Mouse (Mus musculus): ENCODE measurements around the gene Slc25a17. TPM values are rescaled to one million over a fixed set of nuclear protein-coding genes. Genes with fewer than 3 reads are reported as not detected.

Slc25a17 gene
- polyA plus RNA-seq, 1 experiment from 2014 or later, result 56.4 TPM

DNA sequence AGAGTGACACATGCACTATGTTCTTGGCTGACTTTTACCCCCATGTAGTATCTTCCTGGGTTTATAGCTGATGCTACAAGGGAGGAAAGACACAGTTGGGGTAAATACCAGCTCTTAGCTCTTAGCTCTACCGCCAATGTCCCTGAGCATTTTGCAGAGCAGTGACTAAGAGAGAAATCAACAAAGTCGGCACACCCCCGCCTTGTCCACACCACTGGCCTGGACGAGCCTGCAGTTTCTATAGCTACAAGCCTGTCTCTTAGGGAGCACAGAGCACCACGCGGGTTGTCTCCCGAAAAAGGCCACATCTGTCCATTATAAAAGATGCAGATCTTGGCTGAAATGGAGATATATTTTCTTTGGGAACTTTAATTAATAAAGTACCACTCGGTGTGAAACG lies 69.9 kb downstream of the Slc25a17 start:
- Histone ChIP-seq H3K36me3 (ENCODE audit: control insufficient read depth, insufficient read depth, low read length) (no peaks in the 10 kb centered on the region), H3K4me1 (ENCODE audit: control insufficient read depth in 2 of 2, insufficient read depth in 2 of 2, low read length in 2 of 2) (peaks cover 2 to 12% of the 10 kb centered on the region in 2 experiments), H3K27me3 (ENCODE audit: control insufficient read depth, insufficient read depth, low read length) (no peaks in the 10 kb centered on the region), H3K9ac (ENCODE audit: low read length) (no peak overlapping the region), H3K4me3 (ENCODE audit: control insufficient read depth in 1 of 2, insufficient read depth in 1 of 2, low read depth in 1 of 2, low read length in 2 of 2) (no peak overlapping the region), H3K9me3 (ENCODE audit: control insufficient read depth, low read length) (no peaks in the 10 kb centered on the region), H3K27ac (replicated peaks in 1 of 2; ENCODE audit: control insufficient read depth in 1 of 2, insufficient read depth in 1 of 2, low read depth in 2 of 2, low read length in 2 of 2) (no peak overlapping the region), H3K4me2 (ENCODE audit: low read length) (no peak overlapping the region)
- ATAC-seq (ENCODE audit: insufficient number of reproducible peaks, insufficient read depth, low FRiP score, low read depth), result no peak
- 76% methylated on average over 9 of the region's 9 CpGs for WGBS

DNA sequence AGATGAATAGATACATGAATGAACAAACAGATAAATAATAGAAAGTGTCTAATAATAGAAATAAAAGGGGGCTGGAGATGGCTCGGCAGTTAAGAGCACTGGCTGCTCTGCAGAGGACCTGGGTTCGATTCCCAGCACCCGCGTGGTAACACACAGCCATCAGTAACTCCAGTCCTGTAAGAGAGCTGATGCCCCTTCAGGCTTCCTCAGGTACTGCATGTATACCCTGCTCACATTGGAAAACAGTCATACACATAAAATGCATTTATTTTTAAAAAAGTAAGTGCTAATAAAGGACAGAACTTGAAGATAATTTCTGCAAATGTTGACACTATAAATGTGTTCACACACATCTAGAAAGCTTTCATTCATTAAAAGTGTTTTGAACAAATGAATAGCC lies 70.4 kb downstream of the Slc25a17 start:
- Histone ChIP-seq H3K4me3 (ENCODE audit: control insufficient read depth in 1 of 2, insufficient read depth in 1 of 2, low read depth in 1 of 2, low read length in 2 of 2) (no peak overlapping the region), H3K4me2 (ENCODE audit: low read length) (no peak overlapping the region)
- WGBS, result 87% methylated on average over 4 of the region's 4 CpGs

DNA sequence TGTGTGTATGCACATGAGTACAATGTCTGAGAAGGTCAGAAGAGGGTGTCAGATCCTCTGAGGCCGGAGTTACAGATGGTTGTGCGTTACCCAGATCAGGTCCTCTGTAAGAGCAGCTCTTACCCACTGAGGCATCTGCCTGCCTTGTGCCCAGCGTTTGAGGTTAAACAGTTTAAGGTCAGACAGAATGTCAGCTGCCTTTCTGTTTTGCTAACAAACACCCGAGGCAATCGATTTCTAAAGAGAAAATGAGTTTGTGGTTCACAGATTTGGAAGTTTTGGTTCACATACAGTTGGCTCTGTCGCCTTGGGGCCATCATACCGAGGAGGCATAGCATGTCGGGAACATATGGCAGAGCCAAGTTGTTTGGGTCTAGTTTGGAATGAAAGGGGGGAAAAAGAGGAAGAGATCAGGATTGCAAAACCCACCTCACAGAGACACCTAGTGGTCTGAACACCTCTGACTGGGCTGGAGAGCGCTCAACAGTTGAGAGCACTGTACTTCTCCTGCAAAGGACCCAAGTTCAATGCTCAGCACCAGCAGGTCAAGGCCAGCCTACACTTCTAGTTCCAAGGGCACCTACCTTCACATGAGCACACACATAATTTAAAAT lies 76.4 kb downstream of the Slc25a17 start:
- Histone ChIP-seq H3K4me1 (ENCODE audit: control insufficient read depth in 2 of 2, insufficient read depth in 2 of 2, low read length in 2 of 2) (no peaks in the 10 kb centered on the region), H3K9me3 (ENCODE audit: control insufficient read depth, low read length) (no peaks in the 10 kb centered on the region), H3K9ac (ENCODE audit: low read length) (no peak overlapping the region), H3K4me2 (ENCODE audit: low read length) (no peak overlapping the region), H3K36me3 (ENCODE audit: control insufficient read depth, insufficient read depth, low read length) (no peaks in the 10 kb centered on the region), H3K27ac (replicated peaks in 1 of 2; ENCODE audit: control insufficient read depth in 1 of 2, insufficient read depth in 1 of 2, low read depth in 2 of 2, low read length in 2 of 2) (no peak overlapping the region), H3K27me3 (ENCODE audit: control insufficient read depth, insufficient read depth, low read length) (no peaks in the 10 kb centered on the region), H3K4me3 (ENCODE audit: control insufficient read depth in 1 of 2, insufficient read depth in 1 of 2, low read depth in 1 of 2, low read length in 2 of 2) (no peak overlapping the region)
- ATAC-seq (ENCODE audit: insufficient number of reproducible peaks, insufficient read depth, low FRiP score, low read depth), result no peak
- 79% methylated on average over 9 of the region's 9 CpGs for WGBS

More for the DNA sequence above, 70.4 kb downstream of the Slc25a17 start:
- Histone ChIP-seq H3K9me3 (ENCODE audit: control insufficient read depth, low read length) (no peaks in the 10 kb centered on the region), H3K27me3 (ENCODE audit: control insufficient read depth, insufficient read depth, low read length) (no peaks in the 10 kb centered on the region), H3K36me3 (ENCODE audit: control insufficient read depth, insufficient read depth, low read length) (no peaks in the 10 kb centered on the region), H3K27ac (replicated peaks in 1 of 2; ENCODE audit: control insufficient read depth in 1 of 2, insufficient read depth in 1 of 2, low read depth in 2 of 2, low read length in 2 of 2) (no peak overlapping the region), H3K9ac (ENCODE audit: low read length) (no peak overlapping the region), H3K4me1 (ENCODE audit: control insufficient read depth in 2 of 2, insufficient read depth in 2 of 2, low read length in 2 of 2) (peaks cover 2 to 12% of the 10 kb centered on the region in 2 experiments)
- ATAC-seq (ENCODE audit: insufficient number of reproducible peaks, insufficient read depth, low FRiP score, low read depth), result no peak

DNA sequence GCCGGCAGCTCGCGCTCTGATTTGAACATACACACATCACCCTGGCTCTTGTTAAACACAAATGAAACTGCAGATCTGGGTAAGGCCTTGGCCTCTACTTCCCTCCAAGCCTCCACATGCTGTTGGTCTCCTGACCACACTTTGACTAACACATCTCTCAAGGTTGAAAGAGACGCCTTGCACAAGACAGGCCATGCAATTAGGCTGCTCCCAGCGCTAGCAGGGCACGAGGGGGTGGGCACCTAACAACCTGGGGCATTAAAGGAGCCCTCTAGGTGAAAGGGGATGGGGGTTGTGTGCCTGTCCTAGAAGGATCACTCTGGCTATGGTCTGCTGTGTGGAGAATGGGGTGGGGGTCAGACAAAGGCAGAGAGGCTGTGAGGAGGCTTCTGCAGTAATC lies 81.9 kb downstream of the Slc25a17 start:
- Histone ChIP-seq H3K27me3 (ENCODE audit: control insufficient read depth, insufficient read depth, low read length) (no peaks in the 10 kb centered on the region), H3K36me3 (ENCODE audit: control insufficient read depth, insufficient read depth, low read length) (no peaks in the 10 kb centered on the region), H3K4me1 (ENCODE audit: control insufficient read depth in 2 of 2, insufficient read depth in 2 of 2, low read length in 2 of 2) (no peaks in the 10 kb centered on the region), H3K4me2 (ENCODE audit: low read length) (no peak overlapping the region), H3K27ac (replicated peaks in 1 of 2; ENCODE audit: control insufficient read depth in 1 of 2, insufficient read depth in 1 of 2, low read depth in 2 of 2, low read length in 2 of 2) (no peak overlapping the region), H3K9me3 (ENCODE audit: control insufficient read depth, low read length) (no peaks in the 10 kb centered on the region), H3K9ac (ENCODE audit: low read length) (no peak overlapping the region), H3K4me3 (ENCODE audit: control insufficient read depth in 1 of 2, insufficient read depth in 1 of 2, low read depth in 1 of 2, low read length in 2 of 2) (no peak overlapping the region)
- 83% methylated on average over 6 of the region's 6 CpGs for WGBS
- ATAC-seq (ENCODE audit: insufficient number of reproducible peaks, insufficient read depth, low FRiP score, low read depth), result no peak

DNA sequence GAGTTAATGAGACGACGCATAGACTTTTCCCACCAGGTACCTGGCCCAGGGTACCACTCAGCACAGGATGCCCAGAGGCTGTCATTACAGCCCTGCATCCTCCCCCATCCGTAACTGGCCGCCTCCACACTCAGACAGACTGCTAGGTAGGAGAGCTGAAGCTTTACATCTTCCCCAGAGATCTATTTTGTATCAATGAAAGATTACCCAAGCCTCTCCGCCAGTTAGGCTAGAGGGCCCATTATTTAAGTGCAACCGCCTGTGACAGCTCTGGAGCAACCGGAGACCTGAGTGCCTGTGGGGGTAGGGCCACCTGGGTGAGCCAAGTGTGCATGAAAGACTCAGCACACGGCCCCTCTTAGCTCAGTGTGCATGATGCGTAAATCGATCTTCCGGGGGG lies 82.7 kb downstream of the Slc25a17 start:
- H3K9ac ChIP-seq (ENCODE audit: low read length), result no peak overlapping the region
- peaks cover 0 to under 1% of the 10 kb centered on the region in 2 experiments; a peak in 1 of 4 replicates for H3K4me1 ChIP-seq (ENCODE audit: control insufficient read depth in 2 of 2, insufficient read depth in 2 of 2, low read length in 2 of 2)
- no peak for ATAC-seq (ENCODE audit: insufficient number of reproducible peaks, insufficient read depth, low FRiP score, low read depth)
- 48% methylated on average over 9 of the region's 11 CpGs for WGBS
- no peak overlapping the region for H3K4me2 ChIP-seq (ENCODE audit: low read length)
- no peaks in the 10 kb centered on the region for H3K9me3 ChIP-seq (ENCODE audit: control insufficient read depth, low read length)
- no peaks in the 10 kb centered on the region for H3K27me3 ChIP-seq (ENCODE audit: control insufficient read depth, insufficient read depth, low read length)
- no peak overlapping the region for H3K4me3 ChIP-seq (ENCODE audit: control insufficient read depth in 1 of 2, insufficient read depth in 1 of 2, low read depth in 1 of 2, low read length in 2 of 2)
- no peak overlapping the region for H3K27ac ChIP-seq (replicated peaks in 1 of 2; ENCODE audit: control insufficient read depth in 1 of 2, insufficient read depth in 1 of 2, low read depth in 2 of 2, low read length in 2 of 2)
- no peaks in the 10 kb centered on the region for H3K36me3 ChIP-seq (ENCODE audit: control insufficient read depth, insufficient read depth, low read length)

DNA sequence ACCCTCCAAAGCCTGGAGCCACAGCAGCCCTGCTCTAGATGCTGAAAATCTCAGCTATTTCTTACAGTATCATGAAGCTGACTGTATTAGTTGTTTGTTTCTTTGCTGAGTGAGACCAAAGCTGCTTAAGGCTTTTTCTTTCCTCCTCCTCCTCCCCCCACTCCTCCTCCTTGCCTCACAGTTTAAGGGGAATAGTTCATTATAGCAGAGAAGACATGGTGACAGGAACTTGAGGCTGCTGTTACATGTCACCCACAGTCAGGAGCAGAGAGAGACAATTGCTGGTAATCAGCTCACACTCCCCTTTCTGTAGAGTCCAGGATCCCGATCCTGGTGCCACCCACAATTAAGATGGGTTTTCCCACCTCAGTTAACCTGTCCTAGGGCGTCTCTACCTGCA lies 87.3 kb downstream of the Slc25a17 start:
- peaks cover 6% of the 10 kb centered on the region in 2 experiments; a peak in 3 of 4 replicates for H3K4me1 ChIP-seq (ENCODE audit: control insufficient read depth in 2 of 2, insufficient read depth in 2 of 2, low read length in 2 of 2)
- 30% methylated on average over 2 of the region's 2 CpGs for whole genome bisulfite sequencing
- ATAC-seq (ENCODE audit: insufficient number of reproducible peaks, insufficient read depth, low FRiP score, low read depth), result no peak

DNA sequence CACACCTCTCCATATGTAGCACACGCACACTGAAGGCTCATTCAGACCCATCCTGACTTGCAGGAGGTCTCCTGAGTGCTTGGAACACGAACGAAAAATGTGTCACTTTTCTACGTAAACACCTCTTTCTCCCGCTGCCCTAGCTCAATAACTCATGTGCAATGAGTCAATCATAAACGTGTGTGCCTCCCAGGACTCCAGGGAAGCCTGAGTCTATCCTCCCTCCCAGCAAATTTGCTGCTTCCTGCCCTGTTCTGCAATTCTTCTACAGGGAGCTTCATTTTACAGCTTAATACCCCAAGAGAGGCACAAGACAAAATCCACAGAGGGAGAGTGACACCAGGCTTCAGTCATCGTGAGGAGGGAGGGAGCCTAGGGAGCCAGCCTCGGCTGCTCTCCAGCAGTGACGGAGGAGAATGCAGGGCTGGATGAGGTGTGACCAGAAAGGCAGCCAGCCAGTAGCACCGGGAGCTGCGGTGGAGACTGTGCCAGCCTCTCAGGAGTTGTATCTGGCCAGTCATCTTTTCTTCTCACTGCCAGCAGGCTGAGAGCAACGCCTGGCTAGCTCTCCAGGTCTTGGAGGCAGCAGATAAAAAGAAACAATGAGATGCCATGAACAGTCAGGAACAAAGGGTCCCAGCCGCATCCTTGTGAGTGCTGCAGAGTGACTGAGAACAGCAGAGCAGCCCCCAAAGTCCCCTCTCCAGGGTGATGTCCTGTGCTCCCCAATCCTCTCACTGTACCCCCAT lies 88.1 kb downstream of the Slc25a17 start:
- Histone ChIP-seq H3K27me3 (ENCODE audit: control insufficient read depth, insufficient read depth, low read length) (no peaks in the 10 kb centered on the region), H3K4me3 (ENCODE audit: control insufficient read depth in 1 of 2, insufficient read depth in 1 of 2, low read depth in 1 of 2, low read length in 2 of 2) (no peak overlapping the region), H3K9me3 (ENCODE audit: control insufficient read depth, low read length) (no peaks in the 10 kb centered on the region), H3K36me3 (ENCODE audit: control insufficient read depth, insufficient read depth, low read length) (no peaks in the 10 kb centered on the region), H3K4me2 (ENCODE audit: low read length) (peak overlapping the region; percentile 14; the same call in 1 of the 2 replicates), H3K27ac (replicated peaks in 1 of 2; ENCODE audit: control insufficient read depth in 1 of 2, insufficient read depth in 1 of 2, low read depth in 2 of 2, low read length in 2 of 2) (no peak overlapping the region), H3K4me1 (ENCODE audit: control insufficient read depth in 2 of 2, insufficient read depth in 2 of 2, low read length in 2 of 2) (peaks cover 6% of the 10 kb centered on the region in 2 experiments; a peak in 3 of 4 replicates), H3K9ac (ENCODE audit: low read length) (no peak overlapping the region)
- 21% methylated on average over 13 of the region's 13 CpGs for WGBS
- no peak for ATAC-seq (ENCODE audit: insufficient number of reproducible peaks, insufficient read depth, low FRiP score, low read depth)

More for the DNA sequence above, 87.3 kb downstream of the Slc25a17 start:
- Histone ChIP-seq H3K9me3 (ENCODE audit: control insufficient read depth, low read length) (no peaks in the 10 kb centered on the region), H3K27me3 (ENCODE audit: control insufficient read depth, insufficient read depth, low read length) (no peaks in the 10 kb centered on the region), H3K9ac (ENCODE audit: low read length) (no peak overlapping the region), H3K4me3 (ENCODE audit: control insufficient read depth in 1 of 2, insufficient read depth in 1 of 2, low read depth in 1 of 2, low read length in 2 of 2) (no peak overlapping the region), H3K4me2 (ENCODE audit: low read length) (no peak overlapping the region), H3K36me3 (ENCODE audit: control insufficient read depth, insufficient read depth, low read length) (no peaks in the 10 kb centered on the region), H3K27ac (replicated peaks in 1 of 2; ENCODE audit: control insufficient read depth in 1 of 2, insufficient read depth in 1 of 2, low read depth in 2 of 2, low read length in 2 of 2) (no peak overlapping the region)

Measured in heart, embryonic 14.5 days (tissue).